Mouse (Mus musculus) lung, adult 2 months (tissue): Measurements from ENCODE around the gene Tsc22d1.

Experiments used
- CTCF ChIP-seq: fragments of 200-500 bp; IDR thresholded peaks from 2 replicates; pipeline ENCODE4 v1.5.1; 2011; ENCODE audit warnings: mild to moderate bottlenecking, low read length, control low read depth; ENCODE audit not compliant: insufficient read depth
- POLR2A ChIP-seq: fragments of 200-500 bp; IDR thresholded peaks from 2 replicates; pipeline ENCODE4 v1.6.1; 2011; ENCODE audit warnings: low read depth, mild to moderate bottlenecking, control low read depth, low read length, borderline replicate concordance; ENCODE audit errors: extremely low read depth

DNA sequence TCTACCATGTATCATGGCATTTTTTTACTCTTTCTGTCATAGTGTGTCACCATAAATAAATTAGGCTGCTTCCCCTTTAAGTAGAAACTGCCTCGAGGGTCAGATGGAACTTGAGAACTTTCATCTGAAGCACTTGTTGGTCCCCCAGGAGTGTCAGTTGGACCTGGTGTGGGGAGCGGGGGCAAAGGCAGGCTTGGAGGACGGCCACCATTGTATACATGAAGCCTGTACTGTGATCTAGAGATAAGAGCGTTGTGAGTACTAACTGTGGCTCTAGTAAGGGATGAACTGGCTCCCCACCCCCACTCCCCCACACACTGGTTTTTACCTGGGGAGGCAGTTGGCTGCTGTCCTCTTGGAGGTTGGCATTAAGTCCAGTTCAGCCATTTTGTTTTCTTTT is 62.0 kb downstream of the Tsc22d1 start:
- no peak for TF ChIP-seq CTCF
- no peak for TF ChIP-seq POLR2A
